Mouse (Mus musculus): ENCODE results near the gene Ryr1. TPM values are rescaled to one million over a fixed set of nuclear protein-coding genes. Genes with fewer than 3 reads are reported as not detected.
A peak's percentile ranks its signal among the peaks of the same experiment; 100 is the strongest.
"Not testable (repeated sequence)": the region's sequence is repeated elsewhere in the genome, so short reads cannot be mapped to it uniquely, and the experiment has no call there.

Gene Ryr1
- polyA plus RNA-seq, 1 experiment from 2014 or later = 0.58 TPM

- no peak for ATAC-seq (ENCODE audit: low read depth)
- Histone ChIP-seq H3K36me3 (ENCODE audit: control insufficient read depth, insufficient read depth) (peaks cover 3% of the 10 kb centered on the region; the same call in 1 of the 2 replicates), H3K27me3 (ENCODE audit: control insufficient read depth, insufficient read depth, low read depth, low read length) (no peaks in the 10 kb centered on the region), H3K9me3 (replicated peaks; ENCODE audit: control insufficient read depth, low read length) (peaks cover 3% of the 10 kb centered on the region; the same call in 1 of the 2 replicates), H3K4me1 (ENCODE audit: control insufficient read depth, low read depth, low read length) (peaks cover 7% of the 10 kb centered on the region), H3K27ac (ENCODE audit: low read length) (no peak overlapping the region), H3K9ac (ENCODE audit: low read depth, low read length) (no peak overlapping the region), H3K4me2 (ENCODE audit: low read depth, low read length) (no peak overlapping the region), H3K4me3 (ENCODE audit: low read depth, low read length) (no peak overlapping the region)
- 57% methylated on average over 10 of the region's 10 CpGs for WGBS (ENCODE audit: insufficient replicate concordance)
Measured at GRCm38 (mm10) chr7:29151486-29151885, 26.5 kb upstream of the Ryr1 start.

- Histone ChIP-seq H3K9me3 (replicated peaks; ENCODE audit: control insufficient read depth, low read length) (no peaks in the 10 kb centered on the region; the same call in 1 of the 2 replicates), H3K27ac (ENCODE audit: low read length) (no peak overlapping the region), H3K4me1 (ENCODE audit: control insufficient read depth, low read depth, low read length) (no peaks in the 10 kb centered on the region), H3K4me3 (ENCODE audit: low read depth, low read length) (no peak overlapping the region), H3K27me3 (ENCODE audit: control insufficient read depth, insufficient read depth, low read depth, low read length) (no peaks in the 10 kb centered on the region), H3K4me2 (ENCODE audit: low read depth, low read length) (no peak overlapping the region), H3K36me3 (ENCODE audit: control insufficient read depth, insufficient read depth) (no peaks in the 10 kb centered on the region), H3K9ac (ENCODE audit: low read depth, low read length) (no peak overlapping the region)
- WGBS (ENCODE audit: insufficient replicate concordance) = 71% methylated on average over 15 of the region's 15 CpGs
- ATAC-seq (ENCODE audit: low read depth) = no peak
Measured at GRCm38 (mm10) chr7:29148771-29149170, 23.8 kb upstream of the Ryr1 start.

GRCm38 (mm10) chr7:29146625-29147367 is 21.8 kb upstream of the Ryr1 start:
- Histone ChIP-seq H3K4me1 (ENCODE audit: control insufficient read depth, low read depth, low read length) (no peaks in the 10 kb centered on the region), H3K27me3 (ENCODE audit: control insufficient read depth, insufficient read depth, low read depth, low read length) (no peaks in the 10 kb centered on the region), H3K4me2 (ENCODE audit: low read depth, low read length) (no peak overlapping the region), H3K4me3 (ENCODE audit: low read depth, low read length) (no peak overlapping the region), H3K27ac (ENCODE audit: low read length) (no peak overlapping the region), H3K9me3 (replicated peaks; ENCODE audit: control insufficient read depth, low read length) (no peaks in the 10 kb centered on the region), H3K9ac (ENCODE audit: low read depth, low read length) (no peak overlapping the region), H3K36me3 (ENCODE audit: control insufficient read depth, insufficient read depth) (no peaks in the 10 kb centered on the region)
- ATAC-seq (ENCODE audit: low read depth) = no peak
- 64% methylated on average over 7 of the region's 7 CpGs for WGBS (ENCODE audit: insufficient replicate concordance)

- 57% methylated on average over 4 of the region's 4 CpGs for WGBS (ENCODE audit: insufficient replicate concordance)
Measured at GRCm38 (mm10) chr7:29144006-29144405, 19.0 kb upstream of the Ryr1 start.

GRCm38 (mm10) chr7:29141416-29141815 is 16.4 kb upstream of the Ryr1 start:
- H3K4me3 ChIP-seq (ENCODE audit: low read depth, low read length) = no peak overlapping the region
- H3K27ac ChIP-seq (ENCODE audit: low read length) = no peak overlapping the region
- no peaks in the 10 kb centered on the region for H3K27me3 ChIP-seq (ENCODE audit: control insufficient read depth, insufficient read depth, low read depth, low read length)
- H3K4me1 ChIP-seq (ENCODE audit: control insufficient read depth, low read depth, low read length) = no peaks in the 10 kb centered on the region
- WGBS (ENCODE audit: insufficient replicate concordance) = 51% methylated on average over 8 of the region's 8 CpGs
- H3K9me3 ChIP-seq (replicated peaks; ENCODE audit: control insufficient read depth, low read length) = no peaks in the 10 kb centered on the region
- no peak overlapping the region for H3K4me2 ChIP-seq (ENCODE audit: low read depth, low read length)
- no peaks in the 10 kb centered on the region for H3K36me3 ChIP-seq (ENCODE audit: control insufficient read depth, insufficient read depth)
- H3K9ac ChIP-seq (ENCODE audit: low read depth, low read length) = no peak overlapping the region
- ATAC-seq (ENCODE audit: low read depth) = no peak

More at GRCm38 (mm10) chr7:29144006-29144405, 19.0 kb upstream of the Ryr1 start:
- ATAC-seq (ENCODE audit: low read depth) = no peak
- Histone ChIP-seq H3K9ac (ENCODE audit: low read depth, low read length) (no peak overlapping the region), H3K27me3 (ENCODE audit: control insufficient read depth, insufficient read depth, low read depth, low read length) (no peaks in the 10 kb centered on the region), H3K36me3 (ENCODE audit: control insufficient read depth, insufficient read depth) (no peaks in the 10 kb centered on the region), H3K4me3 (ENCODE audit: low read depth, low read length) (no peak overlapping the region), H3K27ac (ENCODE audit: low read length) (no peak overlapping the region), H3K4me2 (ENCODE audit: low read depth, low read length) (no peak overlapping the region), H3K9me3 (replicated peaks; ENCODE audit: control insufficient read depth, low read length) (no peaks in the 10 kb centered on the region), H3K4me1 (ENCODE audit: control insufficient read depth, low read depth, low read length) (no peaks in the 10 kb centered on the region)

GRCm38 (mm10) chr7:29139237-29139636 is 14.3 kb upstream of the Ryr1 start:
- H3K4me1 ChIP-seq (ENCODE audit: control insufficient read depth, low read depth, low read length); H3K27ac ChIP-seq (ENCODE audit: low read length); H3K4me3 ChIP-seq (ENCODE audit: low read depth, low read length); H3K9ac ChIP-seq (ENCODE audit: low read depth, low read length); ATAC-seq (ENCODE audit: low read depth); H3K9me3 ChIP-seq (replicated peaks; ENCODE audit: control insufficient read depth, low read length); H3K36me3 ChIP-seq (ENCODE audit: control insufficient read depth, insufficient read depth); H3K27me3 ChIP-seq (ENCODE audit: control insufficient read depth, insufficient read depth, low read depth, low read length); H3K4me2 ChIP-seq (ENCODE audit: low read depth, low read length): not testable (repeated sequence)
- WGBS (ENCODE audit: insufficient replicate concordance) = 75% methylated on average over 3 of the region's 4 CpGs

- H3K27me3 ChIP-seq (ENCODE audit: control insufficient read depth, insufficient read depth, low read depth, low read length) = peaks cover 3% of the 10 kb centered on the region; the same call in 1 of the 2 replicates
- H3K9me3 ChIP-seq (replicated peaks; ENCODE audit: control insufficient read depth, low read length) = no peaks in the 10 kb centered on the region
- 53% methylated on average over 16 of the region's 16 CpGs for WGBS (ENCODE audit: insufficient replicate concordance)
- no peak overlapping the region for H3K4me2 ChIP-seq (ENCODE audit: low read depth, low read length)
- no peaks in the 10 kb centered on the region for H3K4me1 ChIP-seq (ENCODE audit: control insufficient read depth, low read depth, low read length)
- H3K27ac ChIP-seq (ENCODE audit: low read length) = no peak overlapping the region
- H3K9ac ChIP-seq (ENCODE audit: low read depth, low read length) = no peak overlapping the region
- H3K4me3 ChIP-seq (ENCODE audit: low read depth, low read length) = no peak overlapping the region
- ATAC-seq (ENCODE audit: low read depth) = no peak
- H3K36me3 ChIP-seq (ENCODE audit: control insufficient read depth, insufficient read depth) = no peaks in the 10 kb centered on the region
Measured at GRCm38 (mm10) chr7:29137429-29137828, 12.4 kb upstream of the Ryr1 start.

- Histone ChIP-seq H3K4me2 (ENCODE audit: low read depth, low read length) (peak within 1 kb of the TSS; percentile 10; the same call in 1 of the 2 replicates), H3K4me1 (ENCODE audit: control insufficient read depth, low read depth, low read length) (no peaks in the 10 kb centered on the region), H3K9me3 (replicated peaks; ENCODE audit: control insufficient read depth, low read length) (no peaks in the 10 kb centered on the region), H3K4me3 (ENCODE audit: low read depth, low read length) (peak within 1 kb of the TSS; percentile 41), H3K36me3 (ENCODE audit: control insufficient read depth, insufficient read depth) (no peaks in the 10 kb centered on the region), H3K9ac (ENCODE audit: low read depth, low read length) (no peak within 1 kb of the TSS), H3K27ac (ENCODE audit: low read length) (no peak within 1 kb of the TSS), H3K27me3 (ENCODE audit: control insufficient read depth, insufficient read depth, low read depth, low read length) (peaks cover 3% of the 10 kb centered on the region; the same call in 1 of the 2 replicates)
- WGBS (ENCODE audit: insufficient replicate concordance) = 0% methylated on average over 16 of the region's 20 CpGs
- peak; percentile 16; the same call in 1 of the 2 replicates for ATAC-seq (ENCODE audit: low read depth)
Measured at GRCm38 (mm10) chr7:29134693-29135386, 9.9 kb upstream of the Ryr1 start, which contains the start of gene Rasgrp4. Gene Rasgrp4, plus strand, starts transcription at chr7:29134851.

GRCm38 (mm10) chr7:29134230-29134629 is 9.3 kb upstream of the Ryr1 start:
- no peaks in the 10 kb centered on the region for H3K9me3 ChIP-seq (replicated peaks; ENCODE audit: control insufficient read depth, low read length)
- no peaks in the 10 kb centered on the region for H3K4me1 ChIP-seq (ENCODE audit: control insufficient read depth, low read depth, low read length)
- H3K27ac ChIP-seq (ENCODE audit: low read length) = no peak overlapping the region
- WGBS (ENCODE audit: insufficient replicate concordance) = 3% methylated on average over 4 of the region's 4 CpGs
- no peaks in the 10 kb centered on the region for H3K36me3 ChIP-seq (ENCODE audit: control insufficient read depth, insufficient read depth)
- ATAC-seq (ENCODE audit: low read depth) = no peak
- no peak overlapping the region for H3K9ac ChIP-seq (ENCODE audit: low read depth, low read length)
- H3K4me2 ChIP-seq (ENCODE audit: low read depth, low read length) = no peak overlapping the region
- H3K27me3 ChIP-seq (ENCODE audit: control insufficient read depth, insufficient read depth, low read depth, low read length) = peaks cover 3% of the 10 kb centered on the region; the same call in 1 of the 2 replicates
- no peak overlapping the region for H3K4me3 ChIP-seq (ENCODE audit: low read depth, low read length)

Measured in liver, embryonic 16.5 days (tissue).